Mouse (Mus musculus): ENCODE data around the gene Apoh.

DNA sequence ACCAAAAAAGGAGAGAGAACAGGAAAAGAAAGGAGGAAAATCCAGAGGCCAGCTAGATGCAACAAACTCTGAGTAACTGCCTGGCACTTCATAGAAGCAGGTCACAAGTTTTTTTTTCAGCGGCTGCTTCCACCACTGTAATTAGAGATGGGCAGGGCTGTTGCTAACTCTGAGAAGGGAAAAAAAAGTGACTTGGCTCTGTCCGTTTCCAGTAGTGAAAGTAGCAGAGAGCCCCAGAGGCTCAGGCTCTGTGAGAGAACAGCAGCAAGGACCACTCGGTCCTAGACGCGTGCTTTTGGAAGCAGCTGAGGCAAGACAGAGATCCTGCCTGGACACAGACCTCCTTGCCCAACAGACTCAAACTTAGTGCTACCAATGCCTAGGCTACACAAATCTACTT lies 6.7 kb upstream of the Apoh start:
- TF ChIP-seq CHD2 (IDR thresholded peaks at IDR 0.05; ENCODE audit: low read length) (no peak), CTCF (IDR thresholded peaks at IDR 0.05 in 2 of 3, conservative IDR thresholded peaks at IDR 0.05 in 1 of 3; ENCODE audit: control insufficient read depth in 1 of 3, insufficient read depth in 1 of 3, low read depth in 2 of 3, low read length in 3 of 3, poor library complexity in 1 of 3, severe bottlenecking in 1 of 3) (no peak), TAL1 (IDR thresholded peaks at IDR 0.05; ENCODE audit: low read length) (no peak), POLR2A (IDR thresholded peaks at IDR 0.05; ENCODE audit: control insufficient read depth in 1 of 2, insufficient read depth in 1 of 2, low read depth in 1 of 2, low read length in 2 of 2, poor library complexity in 1 of 2) (no peak), ETS1 (IDR thresholded peaks at IDR 0.05; ENCODE audit: low read depth, low read length) (no peak), POLR2AphosphoS2 (IDR thresholded peaks at IDR 0.05; ENCODE audit: low read length) (no peak), MYB (IDR thresholded peaks at IDR 0.05; ENCODE audit: low read depth, low read length) (no peak), HCFC1 (IDR thresholded peaks at IDR 0.05; ENCODE audit: low read depth, low read length) (no peak), SMC3 (IDR thresholded peaks at IDR 0.05; ENCODE audit: low read depth, low read length) (no peak), MAX (IDR thresholded peaks at IDR 0.05; ENCODE audit: low read length) (no peak)

Measured in MEL (cell line).